Mouse (Mus musculus) cortical plate, adult 2 months (tissue): ENCODE data around the gene Nmd3. TPM values are rescaled to one million over a fixed set of nuclear protein-coding genes. Genes with fewer than 3 reads are reported as not detected.

Source experiments
- H3K27ac ChIP-seq: fragments of 200-500 bp; 2 replicates; pipeline ENCODE4 v1.5.1; 2012; ENCODE audit warnings: low read length, control low read depth, inconsistent platforms; ENCODE audit not compliant: insufficient read depth
- H3K4me1 ChIP-seq: fragments of 200-500 bp; 2 replicates; pipeline ENCODE4 v1.6.1; 2011; ENCODE audit warnings: low read length; ENCODE audit not compliant: control insufficient read depth, insufficient read depth
- H3K4me3 ChIP-seq: fragments of 200-500 bp; 2 replicates; pipeline ENCODE4 v1.5.1; 2011; ENCODE audit warnings: mild to moderate bottlenecking, low read length, control low read depth; ENCODE audit not compliant: insufficient read depth
- CTCF ChIP-seq: fragments of 200-500 bp; IDR thresholded peaks from 2 replicates; pipeline ENCODE4 v1.5.1; 2011; ENCODE audit warnings: mild to moderate bottlenecking, control low read depth, low read length; ENCODE audit not compliant: insufficient read depth; ENCODE audit errors: extremely low read depth
- POLR2A ChIP-seq: fragments of 200-500 bp; IDR thresholded peaks from 2 replicates; pipeline ENCODE4 v1.6.1; 2011; ENCODE audit warnings: mild to moderate bottlenecking, low read length, control low read depth; ENCODE audit not compliant: insufficient read depth; ENCODE audit errors: extremely low read depth
- polyA plus RNA-seq: library from polyadenylated mRNA; depleted of rRNA; stranded (reverse); fragments of >200 nt; gene quantifications from 2 replicates; pipeline ENCODE4 v1.2.3, GENCODE M21; 2012; rRNA removed

Nmd3 gene
- polyA plus RNA-seq, result 23.2 and 25.0 TPM in 2 replicates

GRCm38 (mm10) chr3:69721814-69722186, at the start of gene Nmd3:
Nmd3 (plus strand) TSS chr3:69721985.
- H3K27ac ChIP-seq, result peak within 1 kb of the TSS; percentile 62
- peaks cover 1% of the 10 kb centered on the region; the same call in 1 of the 2 replicates for H3K4me1 ChIP-seq
- H3K4me3 ChIP-seq, result peak within 1 kb of the TSS; percentile 93
- TF ChIP-seq CTCF, result no peak
- TF ChIP-seq POLR2A, result peak; percentile 87

GRCm38 (mm10) chr3:69673351-69673750, 48.4 kb upstream of the Nmd3 start:
- H3K4me1 ChIP-seq, result no peaks in the 10 kb centered on the region
- no peak overlapping the region for H3K27ac ChIP-seq
- H3K4me3 ChIP-seq, result no peak overlapping the region
- TF ChIP-seq CTCF (no peak), POLR2A (no peak)

GRCm38 (mm10) chr3:69674206-69674605, 47.6 kb upstream of the Nmd3 start:
- no peak for TF ChIP-seq POLR2A
- TF ChIP-seq CTCF, result no peak
- no peak overlapping the region for H3K27ac ChIP-seq
- H3K4me1 ChIP-seq, result no peaks in the 10 kb centered on the region
- no peak overlapping the region for H3K4me3 ChIP-seq

GRCm38 (mm10) chr3:69689791-69690190, 32.0 kb upstream of the Nmd3 start:
- Histone ChIP-seq H3K27ac (no peak overlapping the region), H3K4me3 (no peak overlapping the region)
- TF ChIP-seq POLR2A, result no peak
- no peak for TF ChIP-seq CTCF

GRCm38 (mm10) chr3:69690939-69691338, 30.8 kb upstream of the Nmd3 start:
- Histone ChIP-seq H3K4me3 (no peak overlapping the region), H3K27ac (no peak overlapping the region), H3K4me1 (no peaks in the 10 kb centered on the region)
- no peak for TF ChIP-seq POLR2A
- no peak for TF ChIP-seq CTCF

More at GRCm38 (mm10) chr3:69689791-69690190, 32.0 kb upstream of the Nmd3 start:
- no peaks in the 10 kb centered on the region for H3K4me1 ChIP-seq

- TF ChIP-seq CTCF, result no peak
- TF ChIP-seq POLR2A, result no peak
- no peaks in the 10 kb centered on the region for H3K4me1 ChIP-seq
- H3K27ac ChIP-seq, result no peak overlapping the region
- H3K4me3 ChIP-seq, result no peak overlapping the region
Measured at GRCm38 (mm10) chr3:69699851-69700500, 21.8 kb upstream of the Nmd3 start.

- H3K4me1 ChIP-seq, result no peaks in the 10 kb centered on the region
- no peak overlapping the region for H3K4me3 ChIP-seq
- H3K27ac ChIP-seq, result no peak overlapping the region
- TF ChIP-seq CTCF (no peak), POLR2A (no peak)
Measured at GRCm38 (mm10) chr3:69701905-69702304, 19.9 kb upstream of the Nmd3 start.

GRCm38 (mm10) chr3:69702421-69702820, 19.4 kb upstream of the Nmd3 start:
- H3K27ac ChIP-seq, result no peak overlapping the region
- H3K4me3 ChIP-seq, result no peak overlapping the region
- no peak for TF ChIP-seq CTCF
- no peaks in the 10 kb centered on the region for H3K4me1 ChIP-seq

- TF ChIP-seq CTCF, result no peak
- no peak for TF ChIP-seq POLR2A
- H3K4me3 ChIP-seq, result no peak overlapping the region
- no peak overlapping the region for H3K27ac ChIP-seq
- H3K4me1 ChIP-seq, result 0 out of 2 replicates have a peak, but pooled peaks cover 2% of the 10 kb centered on the region
Measured at GRCm38 (mm10) chr3:69709043-69709929, 12.5 kb upstream of the Nmd3 start.
